Mouse (Mus musculus): ENCODE results near the gene Arf6.
"Not testable (repeated sequence)": the region's sequence is repeated elsewhere in the genome, so short reads cannot be mapped to it uniquely, and the experiment has no call there.

Gene Arf6

DNA sequence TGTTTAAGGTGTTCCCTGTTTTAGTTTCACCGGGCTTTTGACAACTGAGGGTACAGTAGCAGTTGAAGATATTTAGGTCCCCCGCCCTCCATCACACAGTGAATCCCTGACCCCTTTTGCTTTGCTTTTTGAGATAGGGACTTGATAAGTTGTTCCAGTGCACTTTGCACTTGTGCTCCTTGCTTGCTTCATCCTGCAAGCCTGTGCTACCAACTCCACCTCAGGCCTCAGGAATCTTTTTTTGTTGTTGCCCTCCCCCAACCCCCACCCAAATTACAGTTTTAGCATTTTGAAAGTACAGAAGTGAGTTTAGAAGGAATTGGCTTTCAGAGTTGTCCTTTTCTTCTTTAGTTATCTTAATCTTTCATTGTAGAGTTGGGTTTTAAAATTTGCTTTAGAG is 4.2 kb downstream of the Arf6 start:
- no peak for DNase-seq

DNA sequence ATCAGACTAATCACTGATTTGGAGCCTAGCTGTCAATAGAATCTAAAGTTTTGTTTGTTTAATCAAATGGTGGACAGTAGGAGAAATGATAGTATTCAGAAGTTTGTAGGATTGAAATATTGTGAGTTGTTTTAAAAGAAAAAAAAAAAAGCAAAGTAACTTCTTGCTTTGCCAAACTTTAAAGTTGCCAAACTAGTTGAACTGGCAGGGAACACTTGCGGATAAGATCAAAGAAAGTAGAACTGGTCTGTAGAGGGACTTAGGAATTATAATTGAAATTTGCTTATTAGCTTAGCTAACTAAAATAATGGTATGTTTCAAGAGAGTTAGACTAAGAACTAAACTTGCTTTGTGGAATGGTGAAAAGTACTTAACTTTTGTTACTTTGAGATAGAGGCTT is 5.2 kb downstream of the Arf6 start:
- DNase-seq: no peak

DNA sequence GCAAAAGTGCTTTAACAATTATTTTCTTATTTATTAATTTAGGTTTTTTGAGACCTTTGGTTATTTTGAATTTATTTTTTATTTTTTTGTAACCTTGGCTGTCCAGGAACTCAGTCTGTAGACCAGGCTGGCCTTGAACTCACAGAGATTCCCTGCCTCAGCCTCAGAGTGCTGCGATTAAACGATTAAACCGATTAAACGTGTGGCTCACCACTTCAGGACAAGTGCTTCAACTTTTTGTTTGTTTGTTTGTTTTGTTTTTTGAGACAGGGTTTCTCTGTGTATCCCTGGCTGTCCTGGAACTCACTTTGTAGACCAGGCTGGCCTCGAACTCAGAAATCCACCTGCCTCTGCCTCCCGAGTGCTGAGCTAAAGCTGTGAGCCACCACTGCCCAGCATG is 5.7 kb downstream of the Arf6 start:
- DNase-seq: not testable (repeated sequence)

DNA sequence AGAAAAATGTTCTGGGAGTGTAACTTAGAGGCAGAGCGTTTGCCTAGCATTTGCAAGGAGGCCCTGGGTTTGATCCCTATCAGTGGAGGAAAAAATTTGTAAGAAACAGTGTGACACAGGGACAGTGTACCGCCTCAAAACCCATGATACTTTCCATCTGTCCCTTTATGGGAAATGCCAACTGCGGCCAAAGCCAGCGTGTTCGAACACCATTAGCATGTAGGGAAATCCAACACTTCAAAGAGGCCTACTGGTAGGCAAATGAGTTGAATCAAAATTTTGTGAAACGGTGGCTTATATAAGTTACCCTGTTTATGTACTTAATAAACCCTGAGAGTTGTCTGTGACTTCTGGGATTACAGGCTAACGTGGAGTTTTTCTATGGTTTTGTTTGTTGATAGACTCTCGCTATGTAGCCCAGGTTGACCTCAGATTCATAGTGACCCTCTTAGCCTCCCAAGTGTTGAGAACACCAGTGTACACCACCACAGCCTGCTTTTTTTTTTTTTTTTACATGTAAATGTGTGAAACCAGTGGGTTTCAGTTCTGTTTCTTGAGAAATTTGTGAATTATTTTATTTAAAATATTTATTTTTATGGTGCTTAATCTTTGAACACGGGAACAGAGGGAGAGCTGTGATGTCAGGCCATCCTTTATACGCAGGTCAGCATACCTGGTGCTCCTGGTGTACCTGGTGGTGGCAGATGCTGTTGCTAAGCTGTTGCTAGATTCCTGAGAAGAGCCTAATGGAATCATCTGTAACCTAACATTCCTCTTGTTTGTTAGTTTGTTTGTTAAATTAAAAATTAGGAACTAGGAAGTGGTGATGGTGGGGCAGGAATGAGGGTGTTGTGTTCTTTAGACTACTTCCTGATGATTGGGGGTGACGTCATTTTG is 6.9 kb downstream of the Arf6 start:
- no peak for DNase-seq

DNA sequence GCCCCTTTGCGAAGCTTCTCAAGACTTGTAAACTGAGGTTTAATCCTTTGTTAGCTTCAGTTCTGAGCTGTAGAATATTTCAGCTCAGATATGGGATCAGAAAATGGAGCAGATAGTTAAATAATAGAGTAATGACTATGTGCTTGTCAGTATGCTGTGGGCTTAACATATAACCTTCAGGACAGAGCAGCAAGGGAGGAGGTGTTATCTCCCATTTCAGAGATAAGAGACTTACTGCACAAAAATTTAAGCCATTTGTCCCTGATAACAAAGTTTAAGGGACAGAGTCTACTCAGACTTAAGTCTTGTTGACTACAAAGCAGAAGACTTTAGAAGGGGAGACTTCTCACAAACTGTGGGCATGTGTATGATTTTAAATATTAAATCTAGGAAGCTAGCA is 10.9 kb downstream of the Arf6 start:
- DNase-seq: no peak

DNA sequence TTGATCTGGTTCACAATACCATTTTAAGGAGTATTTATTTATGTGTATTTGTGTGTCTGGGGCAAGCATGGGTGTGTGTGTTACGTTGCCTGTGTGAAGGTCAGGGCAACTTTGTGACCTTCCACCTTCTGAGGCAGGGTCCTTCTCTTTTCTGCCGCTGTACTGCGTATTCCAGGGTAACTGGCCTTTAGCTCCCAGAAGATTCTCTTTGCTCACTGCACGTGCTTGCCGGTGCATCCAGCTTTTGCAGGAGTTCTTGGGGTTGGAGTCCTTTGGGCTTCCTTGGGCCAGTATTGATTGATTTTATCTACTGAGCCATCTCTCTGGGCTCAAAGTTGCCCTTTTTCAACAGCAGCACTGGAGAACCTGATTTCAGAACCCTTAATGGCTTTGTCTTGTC is 12.7 kb downstream of the Arf6 start:
- DNase-seq: no peak

DNA sequence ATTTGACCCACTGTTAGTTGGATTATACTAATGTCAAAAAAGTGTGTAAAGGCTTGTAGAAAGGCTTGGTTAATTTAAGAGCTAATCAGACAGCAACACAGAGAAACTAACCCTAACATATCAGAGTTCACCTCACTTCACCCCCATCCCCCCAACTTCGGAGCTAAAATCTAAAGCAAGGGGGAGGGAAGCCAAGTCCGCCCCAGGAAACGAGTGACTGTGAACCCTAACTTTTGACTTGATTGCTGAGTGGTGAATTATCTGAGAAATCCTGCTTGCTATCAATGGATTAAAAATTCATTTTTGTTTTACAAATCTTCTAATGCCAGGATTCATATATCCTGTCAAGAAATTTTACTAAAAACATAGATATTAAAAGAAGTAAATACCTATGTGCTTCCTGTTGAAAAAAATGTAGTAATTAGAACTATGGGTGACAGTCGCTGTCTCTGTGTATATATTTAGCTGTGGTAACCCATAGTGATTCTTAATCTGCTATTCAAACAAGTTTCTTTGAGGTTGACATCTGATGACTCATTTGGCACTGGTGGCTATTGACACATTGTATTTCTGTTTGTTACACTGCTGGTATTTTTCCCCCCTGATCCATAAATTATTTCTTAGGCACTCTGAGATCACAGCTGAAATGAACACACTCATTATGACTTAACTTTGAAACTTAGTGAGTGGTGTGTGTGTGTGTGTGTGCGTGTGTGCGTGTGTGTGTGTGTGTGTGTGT is 13.8 kb downstream of the Arf6 start:
- DNase-seq: no peak

DNA sequence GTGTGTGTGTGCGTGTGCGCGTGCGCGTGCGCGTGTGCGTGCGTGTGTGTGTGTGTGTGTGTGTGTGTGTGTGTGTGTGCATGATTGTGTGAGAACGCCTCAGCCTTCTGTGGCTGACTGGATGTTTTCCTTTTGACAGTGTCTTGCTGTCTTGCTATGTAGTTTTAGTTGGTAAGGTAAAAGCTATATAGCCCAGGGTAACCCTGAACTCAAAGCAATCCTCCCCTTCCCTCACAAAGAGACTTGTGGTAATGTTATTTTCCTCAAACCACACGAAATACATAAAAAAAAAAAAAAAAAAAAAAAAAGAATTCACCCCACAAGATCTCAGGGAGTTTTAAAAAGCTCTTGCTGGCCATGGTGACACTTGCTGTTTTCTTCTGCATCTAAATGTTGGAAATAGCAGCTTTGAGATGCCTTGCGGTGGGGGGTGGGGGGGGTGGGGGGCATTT is 14.4 kb downstream of the Arf6 start:
- not testable (repeated sequence) for DNase-seq

DNA sequence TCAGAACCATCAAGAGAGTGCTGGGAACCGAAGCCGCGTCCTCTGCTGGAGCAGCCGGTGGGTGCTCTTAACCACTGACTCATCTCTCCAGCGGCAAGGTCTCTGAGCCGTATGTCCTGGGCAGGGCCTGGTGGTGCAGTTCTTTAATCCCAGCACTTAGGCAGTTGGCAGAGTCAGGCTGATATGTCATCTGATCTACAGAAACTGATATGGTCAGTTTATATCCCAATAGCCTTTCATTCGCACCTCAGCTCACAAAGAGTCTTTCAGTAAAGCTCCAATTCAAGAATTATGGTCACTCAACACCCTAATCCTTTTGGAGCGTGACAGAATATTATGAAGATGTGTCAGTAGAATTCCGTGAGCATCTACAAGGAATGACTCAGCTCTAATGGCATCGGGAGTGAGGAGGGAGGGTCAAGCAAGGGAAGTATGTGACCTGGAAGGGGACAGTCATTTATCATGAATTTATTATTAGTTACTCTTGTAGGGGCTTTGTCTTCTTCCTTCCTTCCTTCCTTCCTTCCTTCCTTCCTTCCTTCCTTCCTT is 16.4 kb downstream of the Arf6 start:
- DNase-seq: no peak

DNA sequence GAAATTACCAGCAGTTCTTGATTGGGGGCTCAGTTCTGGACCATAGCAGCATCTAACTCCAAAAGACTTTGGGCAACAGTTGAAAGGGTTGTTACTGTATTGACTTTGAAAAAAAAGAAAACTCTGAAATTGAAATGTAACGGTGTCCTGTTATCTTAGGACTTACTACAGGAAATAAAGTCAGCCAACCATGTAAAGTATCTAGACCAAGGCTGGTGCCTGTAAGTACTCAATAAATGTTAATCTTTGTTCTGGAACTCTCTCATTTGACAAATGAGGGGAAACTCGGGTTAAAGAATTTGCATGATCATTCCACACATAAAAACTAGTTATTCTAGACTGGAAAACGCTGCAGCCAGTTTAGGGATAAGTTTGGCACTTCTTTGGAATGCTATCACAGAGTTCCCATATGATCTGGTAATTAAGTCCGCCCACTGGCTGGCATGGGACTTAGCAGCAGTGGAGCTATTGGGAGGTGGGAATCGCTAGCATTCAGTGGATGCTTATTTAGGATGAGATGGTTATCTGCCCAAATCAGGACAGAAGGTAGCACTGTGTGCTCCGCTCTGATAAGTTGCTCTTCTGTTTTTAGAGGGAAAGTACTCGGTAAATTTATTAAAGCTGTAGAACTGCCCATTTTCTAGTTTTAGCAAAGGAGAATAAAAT is 17.5 kb downstream of the Arf6 start:
- DNase-seq: no peak

DNA sequence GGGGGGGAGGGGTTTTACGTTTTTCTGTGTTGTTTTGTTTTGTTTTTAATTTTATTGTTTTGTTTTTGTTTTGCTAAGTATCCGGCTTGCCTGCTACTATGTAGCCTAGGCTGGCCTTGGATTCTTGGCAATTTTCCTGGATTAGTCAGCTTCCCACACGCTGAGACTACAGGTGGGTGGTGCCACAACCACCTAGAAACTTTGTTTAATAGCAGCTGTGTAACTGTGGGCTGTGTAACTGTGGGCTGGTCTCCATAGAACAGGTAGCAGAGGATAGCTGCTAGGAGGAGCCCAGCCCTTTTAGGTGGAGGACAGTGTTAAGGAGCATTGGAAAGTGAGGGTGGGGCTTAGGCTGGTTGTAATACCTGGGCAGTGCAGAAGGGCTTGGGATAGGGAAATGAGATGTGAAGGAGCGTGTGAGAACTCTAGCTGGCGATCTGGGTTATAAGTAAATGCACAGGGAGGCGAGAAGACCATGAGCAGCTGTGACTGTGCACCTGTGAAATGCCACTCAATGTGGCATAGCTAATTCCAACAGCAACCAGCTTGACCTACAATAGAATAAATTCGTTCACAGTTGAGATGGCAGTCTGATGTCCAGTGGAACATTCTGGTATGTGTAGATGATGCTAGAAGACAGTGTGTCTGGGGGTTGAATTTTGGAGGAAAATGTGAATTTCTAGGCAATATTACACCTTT is 18.2 kb downstream of the Arf6 start:
- no peak for DNase-seq

DNA sequence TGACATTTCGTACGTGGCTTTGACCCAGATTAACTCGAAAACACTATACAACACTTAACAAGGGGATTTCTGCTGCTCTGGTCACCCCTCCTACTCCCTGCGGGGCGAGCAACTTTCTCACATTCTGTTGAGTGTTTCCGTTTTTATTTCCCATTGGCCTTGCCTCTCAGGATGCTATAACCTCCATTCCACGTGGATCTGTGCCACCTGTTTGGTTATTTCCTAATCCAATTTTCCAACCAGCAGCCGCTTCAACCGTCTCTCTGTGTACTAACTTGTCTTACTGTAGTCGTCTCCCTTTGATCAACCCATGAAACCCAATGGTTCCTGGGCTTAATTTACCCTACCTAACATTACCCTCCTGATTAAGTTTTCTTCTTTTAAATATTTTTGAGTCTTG is 21.1 kb downstream of the Arf6 start:
- no peak for DNase-seq

DNA sequence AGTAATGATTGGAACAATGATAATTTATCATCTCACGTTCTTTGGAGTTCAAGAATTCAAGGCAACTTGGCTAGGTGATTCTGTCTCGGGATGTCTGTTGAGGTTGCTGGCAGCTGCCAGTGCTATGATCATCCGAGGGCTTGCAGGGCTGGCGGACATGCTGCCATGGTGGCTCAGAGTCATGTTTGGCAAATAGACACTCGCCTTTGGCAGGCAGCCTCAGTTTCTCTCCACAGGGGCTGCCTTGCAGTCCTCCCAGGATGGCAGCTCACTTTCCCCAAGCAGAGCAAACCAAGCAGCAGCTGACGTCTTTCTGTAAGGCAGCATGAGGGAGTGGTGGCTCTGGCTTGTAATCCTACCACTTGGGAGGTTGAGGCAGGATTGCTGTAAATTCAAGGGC is 22.5 kb downstream of the Arf6 start:
- no peak for DNase-seq

DNA sequence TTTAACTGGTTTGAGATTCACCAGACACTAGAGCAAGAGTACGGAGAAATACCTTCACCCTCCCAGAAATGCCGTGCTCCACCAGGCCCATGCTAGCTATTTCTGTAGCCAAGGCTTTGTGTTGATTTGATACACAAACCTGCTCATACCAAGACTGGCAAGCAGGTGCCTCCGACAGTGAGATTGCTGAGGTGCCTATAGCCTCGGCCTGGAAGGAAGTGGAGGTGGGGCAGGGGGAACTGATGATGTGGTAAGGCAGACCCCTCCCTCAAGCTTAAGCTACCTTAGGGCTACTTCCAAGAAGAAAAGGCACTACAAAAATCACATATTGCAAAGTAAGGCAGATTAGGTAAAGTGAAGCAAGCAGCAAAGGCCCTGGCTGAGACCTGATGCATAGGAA is 28.4 kb downstream of the Arf6 start:
- DNase-seq: no peak

DNA sequence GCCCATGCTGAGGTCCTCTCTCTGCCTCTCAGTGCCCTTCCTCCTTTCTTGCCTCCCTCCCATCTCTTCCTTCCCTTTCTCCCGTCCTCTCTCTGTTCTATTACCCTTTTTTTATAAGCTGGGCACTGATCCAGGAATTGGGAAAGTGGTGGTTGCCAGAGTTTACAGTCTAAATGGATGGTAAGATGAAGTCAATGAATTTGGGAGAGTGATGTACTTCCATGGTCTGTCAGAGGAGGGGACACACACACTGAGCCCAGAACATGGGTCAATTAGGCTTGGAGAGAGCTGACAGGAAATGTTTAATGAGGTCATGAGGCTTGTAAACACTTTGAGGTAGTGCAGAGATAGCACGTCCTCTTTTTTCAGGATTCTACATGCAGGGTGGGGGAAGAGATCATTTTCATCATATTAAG is 28.9 kb downstream of the Arf6 start:
- DNase-seq: no peak

DNA sequence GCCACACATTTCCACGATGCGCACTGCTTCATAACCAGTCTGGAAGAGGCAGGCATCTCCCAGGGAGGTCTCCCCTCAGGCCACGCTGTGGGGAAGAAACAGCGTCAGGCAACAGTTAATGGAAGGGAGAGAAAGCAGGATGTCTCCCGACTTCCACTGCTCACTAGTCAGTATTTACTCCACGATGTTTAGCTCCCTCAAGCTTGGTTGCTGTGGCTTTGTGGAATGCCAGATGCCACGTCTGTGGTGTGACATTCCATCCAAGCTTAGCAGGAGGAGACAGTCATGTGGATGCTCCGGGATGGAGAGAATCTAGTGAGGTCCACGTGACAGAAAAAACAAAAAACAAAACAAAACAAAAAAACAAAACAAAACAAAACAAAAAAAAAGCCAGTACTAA is 30.1 kb downstream of the Arf6 start:
- DNase-seq: no peak

DNA sequence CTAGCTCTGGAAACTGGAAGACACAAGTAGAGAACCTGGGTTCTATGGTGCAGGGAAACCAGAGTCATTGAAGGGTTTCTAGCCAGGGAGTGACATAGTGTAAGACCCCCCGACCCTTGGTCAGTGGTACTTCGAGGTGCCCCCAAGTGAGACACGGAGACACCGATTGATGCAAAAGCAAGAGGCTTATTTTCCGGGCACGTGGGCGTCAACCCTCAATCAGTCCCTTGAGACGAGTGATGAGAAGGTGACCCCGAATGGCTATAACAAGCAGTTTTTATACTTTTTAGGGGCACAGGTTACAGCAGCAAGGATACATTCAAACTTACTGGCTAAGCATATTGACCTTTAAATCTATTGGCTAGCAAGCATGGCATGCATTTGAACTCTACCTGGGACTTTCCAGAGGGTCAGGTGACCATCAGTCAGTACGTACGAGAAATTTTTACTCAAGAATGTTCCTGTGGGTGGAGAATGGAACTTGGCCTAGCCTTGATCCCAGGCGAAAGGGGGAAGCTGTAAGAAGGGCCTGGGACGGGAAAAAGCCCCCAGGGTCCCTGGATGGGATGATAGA is 30.7 kb downstream of the Arf6 start:
- DNase-seq: no peak

DNA sequence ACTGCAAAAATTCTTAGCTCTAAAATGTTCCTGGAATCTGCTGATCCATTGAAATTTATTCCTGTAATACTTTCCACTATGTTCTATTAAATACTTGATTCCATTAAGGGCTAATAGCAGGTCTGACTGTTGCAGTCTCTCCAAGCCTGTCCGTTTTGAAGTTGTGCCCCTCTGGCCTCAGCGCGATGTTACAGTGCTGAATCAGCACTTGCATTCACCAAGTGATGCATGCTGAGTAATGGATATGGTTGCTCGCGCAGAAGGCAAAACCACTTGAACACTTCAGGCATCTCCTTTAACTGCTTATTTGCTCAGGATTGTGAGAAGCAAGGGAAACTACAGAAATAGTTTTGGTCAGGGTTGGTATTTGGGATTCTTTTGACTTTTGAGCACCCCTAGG is 38.8 kb downstream of the Arf6 start:
- DNase-seq: no peak

DNA sequence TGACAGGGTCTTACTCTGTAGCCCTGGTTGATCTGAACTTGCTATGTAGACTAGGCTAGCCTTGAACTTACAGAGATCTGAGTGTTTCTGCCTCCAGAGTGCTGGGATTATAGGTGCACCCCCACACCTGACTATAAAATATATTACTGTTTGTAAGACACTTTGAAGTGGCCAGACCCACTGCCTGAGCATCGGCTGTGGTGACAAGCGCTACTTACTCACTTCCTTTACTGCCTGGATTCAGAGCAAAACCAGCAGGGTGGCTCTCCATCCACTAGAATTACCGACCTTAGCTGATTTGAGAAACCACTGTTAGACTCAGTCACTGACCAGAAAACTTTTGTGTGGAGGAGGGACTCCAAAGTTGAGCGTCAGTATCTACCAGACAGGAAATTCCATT is 40.0 kb downstream of the Arf6 start:
- DNase-seq: no peak

DNA sequence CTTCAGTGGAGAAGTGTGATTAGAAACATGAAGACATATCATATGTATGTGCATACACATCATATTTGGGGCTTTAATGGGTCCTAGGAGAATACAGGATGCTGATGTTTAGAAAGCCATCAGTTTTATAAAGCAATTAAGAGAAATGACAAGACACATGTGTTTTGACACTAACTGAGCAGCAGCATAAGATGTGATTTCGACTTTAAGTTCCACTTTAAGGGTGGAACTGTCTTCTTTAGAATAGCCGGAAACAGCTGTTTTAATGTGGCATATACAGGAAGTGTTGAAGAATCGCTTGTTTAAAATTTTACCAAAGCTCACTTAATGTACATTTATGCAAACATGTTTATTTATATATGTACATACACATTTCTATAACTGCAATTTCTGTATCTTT is 41.4 kb downstream of the Arf6 start:
- DNase-seq: no peak

DNA sequence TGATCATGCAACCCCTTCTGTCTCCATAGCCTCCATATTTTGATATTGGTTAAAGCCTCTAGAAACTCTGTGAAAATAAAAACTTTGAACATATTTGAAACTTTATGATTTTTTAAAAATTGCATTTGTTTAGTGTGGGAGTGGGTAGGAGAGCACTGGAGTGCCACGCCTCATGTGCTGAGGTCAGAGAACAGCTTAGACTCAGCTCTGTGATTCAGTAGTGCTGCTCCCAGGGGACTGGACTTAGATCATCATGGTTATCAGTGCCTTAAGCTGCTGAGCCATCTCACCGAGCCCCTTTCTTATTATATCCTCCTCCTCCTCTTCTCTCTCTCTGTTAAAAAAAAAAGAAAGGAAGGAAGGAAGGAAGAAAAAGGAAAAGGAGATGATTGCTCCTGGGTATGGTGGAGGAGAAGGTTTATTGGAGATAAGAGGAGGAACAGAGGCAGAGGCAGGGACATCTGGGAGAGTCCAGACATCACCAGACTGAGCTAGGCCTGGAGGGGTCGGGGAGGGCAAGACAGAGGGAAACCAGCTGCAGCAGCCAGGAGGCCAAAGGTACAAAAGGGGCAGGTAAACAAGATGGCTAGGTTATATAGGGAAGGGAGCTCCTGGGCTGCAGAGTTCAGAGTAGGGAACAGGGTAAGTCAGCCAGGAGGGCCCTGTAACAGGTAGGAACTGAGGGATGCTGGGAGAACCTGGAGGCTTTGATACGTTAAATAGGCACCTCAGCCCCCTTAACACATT is 43.0 kb downstream of the Arf6 start:
- no peak for DNase-seq

DNA sequence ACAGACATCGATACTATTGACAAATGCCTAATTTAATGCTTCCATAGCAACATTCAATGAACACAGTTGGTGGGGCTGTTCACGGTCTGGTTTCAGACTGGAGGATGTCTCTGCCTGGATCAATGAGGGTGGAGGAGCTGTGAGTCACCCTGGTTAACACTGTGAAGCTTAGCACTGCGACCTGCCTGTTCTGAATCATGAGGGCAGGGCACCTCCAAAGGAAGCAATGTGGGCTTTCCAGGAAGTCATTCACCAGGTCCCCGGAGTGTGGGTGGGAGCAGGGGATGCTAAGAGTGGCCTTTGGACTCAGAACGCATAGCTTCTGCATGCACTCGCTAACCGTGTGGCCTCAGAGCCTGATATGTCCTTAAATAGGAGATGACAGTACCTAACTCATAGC is 44.8 kb downstream of the Arf6 start:
- DNase-seq: no peak
